Mouse (Mus musculus) forebrain, embryonic 15.5 days (tissue): Measurements from ENCODE around the gene Ccl22. TPM values are rescaled to one million over a fixed set of nuclear protein-coding genes. Genes with fewer than 3 reads are reported as not detected.

Experiments
- polyA plus RNA-seq: library from polyadenylated mRNA; unstranded; fragments of >200 nt; fragmentation: Nextera tagmentation; extraction: Ambion mirVana; gene quantifications from 2 replicates; pipeline ENCODE4 v1.2.1, GENCODE M21; 2015

The Ccl22 gene
- polyA plus RNA-seq, 1 experiment from 2014 or later = not detected

Other genes with a start within 250 kb of the Ccl22 start
- 22.4 and 24.8 TPM in 2 replicates for gene Cpne2, start 212.6 kb upstream of the Ccl22 start, polyA plus RNA-seq
- 50.1 and 52.0 TPM in 2 replicates for gene Rspry1, start 143.7 kb upstream of the Ccl22 start, polyA plus RNA-seq
- gene Fam192a, start 143.6 kb upstream of the Ccl22 start, polyA plus RNA-seq = 97.5 and 103 TPM in 2 replicates
- 198 and 206 TPM in 2 replicates for gene Arl2bp, start 79.0 kb upstream of the Ccl22 start, polyA plus RNA-seq
- 1.3 and 1.5 TPM in 2 replicates for gene Pllp, start 49.3 kb upstream of the Ccl22 start, polyA plus RNA-seq
- gene Cx3cl1, start 26.4 kb downstream of the Ccl22 start, polyA plus RNA-seq = 15.2 and 17.3 TPM in 2 replicates
- 0.82 and 0.87 TPM in 2 replicates for gene Ccl17, start 64.9 kb downstream of the Ccl22 start, polyA plus RNA-seq
- 57.2 and 59.6 TPM in 2 replicates for gene Coq9, start 92.7 kb downstream of the Ccl22 start, polyA plus RNA-seq
- gene Ciapin1, start 92.8 kb downstream of the Ccl22 start, polyA plus RNA-seq = 144 and 145 TPM in 2 replicates
- gene Polr2c, start 111.9 kb downstream of the Ccl22 start, polyA plus RNA-seq = 150 and 153 TPM in 2 replicates
- 63.6 and 69.2 TPM in 2 replicates for gene Dok4, start 130.7 kb downstream of the Ccl22 start, polyA plus RNA-seq
- 5.4 and 5.6 TPM in 2 replicates for gene Ccdc102a, start 172.5 kb downstream of the Ccl22 start, polyA plus RNA-seq
- gene Adgrg5, start 178.1 kb downstream of the Ccl22 start, polyA plus RNA-seq = 0.27 TPM in 1 of 2 replicates, not detected in the other
- 135 and 140 TPM in 2 replicates for gene Adgrg1, start 229.2 kb downstream of the Ccl22 start, polyA plus RNA-seq